Mouse (Mus musculus) E14TG2a.4 (cell line): ENCODE data around the gene Ugt1a9.

Experiments used
- H3K27me3 ChIP-seq: 2 replicates; pipeline ENCODE4 v1.6.1; 2014; ENCODE audit warnings: low read length, control low read depth; ENCODE audit not compliant: insufficient read depth
- H3K36me3 ChIP-seq: 2 replicates; pipeline ENCODE4 v1.6.1; 2014; ENCODE audit warnings: low read length, control low read depth; ENCODE audit not compliant: insufficient read depth
- H3K4me1 ChIP-seq: replicated peaks from 2 replicates; pipeline ENCODE4 v1.6.1; 2014; ENCODE audit warnings: low read depth, low read length, control low read depth
- H3K4me3 ChIP-seq: replicated peaks from 2 replicates; pipeline ENCODE4 v1.5.1; 2014; ENCODE audit warnings: mild to moderate bottlenecking, low read length
- H3K9me3 ChIP-seq: 2 replicates; pipeline ENCODE4 v1.6.1; 2014; ENCODE audit warnings: low read length, control low read depth
- CTCF ChIP-seq: conservative IDR thresholded peaks from 2 replicates; pipeline ENCODE4 v1.5.1; 2014; ENCODE audit warnings: low read length
- NANOG ChIP-seq: IDR thresholded peaks from 2 replicates; pipeline ENCODE4 v1.6.1; 2014; ENCODE audit warnings: borderline replicate concordance, low read length, mixed read lengths
- POU5F1 ChIP-seq: IDR thresholded peaks from 2 replicates; pipeline ENCODE4 v1.6.1; 2014; ENCODE audit warnings: low read length, borderline replicate concordance

Ugt1a9 gene

GRCm38 (mm10) chr1:88214462-88214952 is 143.9 kb downstream of the Ugt1a9 start:
- Histone ChIP-seq H3K9me3 (peaks cover 8% of the 10 kb centered on the region), H3K4me1 (no peaks in the 10 kb centered on the region), H3K36me3 (no peaks in the 10 kb centered on the region), H3K4me3 (no peak overlapping the region), H3K27me3 (peaks cover 7% of the 10 kb centered on the region; the same call in 1 of the 2 replicates)
- TF ChIP-seq NANOG: no peak
- no peak for TF ChIP-seq CTCF
- TF ChIP-seq POU5F1: no peak

GRCm38 (mm10) chr1:88215466-88216380 is 145.1 kb downstream of the Ugt1a9 start:
- TF ChIP-seq POU5F1 (no peak), CTCF (no peak), NANOG (no peak)

GRCm38 (mm10) chr1:88216551-88216950 is 146.0 kb downstream of the Ugt1a9 start:
- Histone ChIP-seq H3K36me3 (no peaks in the 10 kb centered on the region), H3K27me3 (peaks cover 2% of the 10 kb centered on the region; the same call in 1 of the 2 replicates), H3K4me1 (no peaks in the 10 kb centered on the region), H3K4me3 (no peak overlapping the region), H3K9me3 (peaks cover 8% of the 10 kb centered on the region)
- no peak for TF ChIP-seq NANOG
- TF ChIP-seq POU5F1: no peak
- TF ChIP-seq CTCF: no peak

More at GRCm38 (mm10) chr1:88215466-88216380, 145.1 kb downstream of the Ugt1a9 start:
- no peaks in the 10 kb centered on the region for H3K4me1 ChIP-seq
- no peaks in the 10 kb centered on the region for H3K36me3 ChIP-seq
- H3K4me3 ChIP-seq: no peak overlapping the region
- H3K27me3 ChIP-seq: peaks cover 2% of the 10 kb centered on the region; the same call in 1 of the 2 replicates
- peaks cover 8% of the 10 kb centered on the region for H3K9me3 ChIP-seq

- no peaks in the 10 kb centered on the region for H3K36me3 ChIP-seq
- H3K4me1 ChIP-seq: no peaks in the 10 kb centered on the region
- H3K4me3 ChIP-seq: no peak overlapping the region
- H3K9me3 ChIP-seq: peaks cover 8% of the 10 kb centered on the region
- TF ChIP-seq CTCF (peak; percentile 54), POU5F1 (no peak)
- H3K27me3 ChIP-seq: peaks cover 2% of the 10 kb centered on the region; the same call in 1 of the 2 replicates
These were observed 146.5 kb downstream of the Ugt1a9 start for GRCm38 (mm10) chr1:88217144-88217543.

GRCm38 (mm10) chr1:88217576-88217975 is 147.0 kb downstream of the Ugt1a9 start:
- Histone ChIP-seq H3K4me3 (no peak overlapping the region), H3K36me3 (no peaks in the 10 kb centered on the region), H3K4me1 (no peaks in the 10 kb centered on the region), H3K9me3 (peaks cover 8% of the 10 kb centered on the region), H3K27me3 (peaks cover 2% of the 10 kb centered on the region; the same call in 1 of the 2 replicates)
- TF ChIP-seq CTCF (no peak), NANOG (no peak), POU5F1 (no peak)

- no peak for TF ChIP-seq CTCF
- TF ChIP-seq NANOG: no peak
- no peak for TF ChIP-seq POU5F1
- H3K36me3 ChIP-seq: no peaks in the 10 kb centered on the region
- H3K9me3 ChIP-seq: peaks cover 8% of the 10 kb centered on the region
- H3K4me3 ChIP-seq: no peak overlapping the region
- H3K27me3 ChIP-seq: peaks cover 2% of the 10 kb centered on the region; the same call in 1 of the 2 replicates
- H3K4me1 ChIP-seq: no peaks in the 10 kb centered on the region
These were observed 147.5 kb downstream of the Ugt1a9 start for GRCm38 (mm10) chr1:88218051-88218450.

GRCm38 (mm10) chr1:88218591-88218990 is 148.0 kb downstream of the Ugt1a9 start:
- Histone ChIP-seq H3K4me3 (no peak overlapping the region), H3K4me1 (no peaks in the 10 kb centered on the region), H3K9me3 (peaks cover 8% of the 10 kb centered on the region), H3K36me3 (no peaks in the 10 kb centered on the region), H3K27me3 (peaks cover 2% of the 10 kb centered on the region; the same call in 1 of the 2 replicates)
- TF ChIP-seq NANOG (no peak), POU5F1 (no peak), CTCF (no peak)

- H3K9me3 ChIP-seq: peaks cover 8% of the 10 kb centered on the region
- no peak overlapping the region for H3K4me3 ChIP-seq
- TF ChIP-seq POU5F1 (no peak), NANOG (no peak), CTCF (no peak)
- H3K27me3 ChIP-seq: no peaks in the 10 kb centered on the region; the same call in 1 of the 2 replicates
- no peaks in the 10 kb centered on the region for H3K4me1 ChIP-seq
- no peaks in the 10 kb centered on the region for H3K36me3 ChIP-seq
These were observed 148.5 kb downstream of the Ugt1a9 start for GRCm38 (mm10) chr1:88219054-88219453.

- TF ChIP-seq CTCF (no peak), POU5F1 (no peak), NANOG (no peak)
- H3K4me1 ChIP-seq: no peaks in the 10 kb centered on the region
- no peaks in the 10 kb centered on the region for H3K27me3 ChIP-seq
- H3K4me3 ChIP-seq: no peak overlapping the region
- no peaks in the 10 kb centered on the region for H3K36me3 ChIP-seq
- H3K9me3 ChIP-seq: peaks cover 8% of the 10 kb centered on the region
These were observed 149.7 kb downstream of the Ugt1a9 start for GRCm38 (mm10) chr1:88220336-88220735.
